Mouse (Mus musculus) megakaryocyte, embryonic 14.5 days (primary cell): ENCODE measurements around the gene Dst.

ENCODE experiments used
- FLI1 ChIP-seq: IDR thresholded peaks from 2 replicates; pipeline ENCODE4 v1.6.1; 2012; ENCODE audit warnings: low read length, inconsistent platforms, mixed read lengths
- GATA1 ChIP-seq: IDR thresholded peaks from 3 replicates; pipeline ENCODE4 v1.6.1; 2012; ENCODE audit warnings: mixed read lengths, low read length, inconsistent platforms, borderline replicate concordance

DNA sequence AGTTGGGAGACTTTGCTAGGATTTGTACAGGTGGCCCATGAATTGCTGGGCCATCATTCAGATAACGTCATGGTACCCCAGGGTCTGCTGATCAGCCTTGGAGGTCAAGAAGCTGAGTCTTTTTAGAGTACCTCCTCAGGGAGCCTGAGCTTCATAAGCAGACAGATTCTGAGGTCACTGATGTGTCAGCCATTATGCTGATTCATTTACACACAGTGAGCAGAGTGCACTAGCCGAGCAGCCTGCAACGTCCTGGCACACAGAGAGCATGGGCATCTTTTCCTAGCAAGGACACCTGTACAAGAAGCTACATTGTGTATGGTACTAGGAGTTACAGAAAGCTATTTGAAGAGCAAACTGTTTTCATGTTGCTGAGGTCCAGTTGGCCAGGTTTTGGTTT is 134.3 kb downstream of the Dst start:
- TF ChIP-seq GATA1, result no peak
- no peak for TF ChIP-seq FLI1
